ENCODE assay signal across 28 mouse cellular contexts in the genomic region with DNA sequence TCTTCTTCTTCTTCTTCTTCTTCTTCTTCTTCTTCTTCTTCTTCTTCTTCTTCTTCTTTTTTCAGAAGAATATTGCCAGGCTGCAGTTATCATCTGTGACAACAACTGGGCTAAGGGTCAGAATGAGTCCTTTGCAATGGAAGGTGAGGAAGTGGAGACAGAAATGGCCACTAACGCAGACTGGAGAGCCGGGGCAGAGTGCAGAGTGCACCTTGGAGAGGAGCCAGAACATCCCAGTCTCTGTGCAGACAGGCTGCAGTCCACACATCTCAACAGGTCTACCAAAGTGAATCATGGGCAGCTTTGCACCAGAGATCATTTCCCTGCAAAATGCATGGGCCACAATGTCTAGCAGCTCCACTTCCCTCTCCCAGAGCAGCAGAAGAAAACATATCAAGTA.
DNase-seq lines count a peak whose midpoint lies in the region; ATAC-seq and TF ChIP-seq lines count a peak whose summit lies in the region.
"Had no signal": no experiment of that assay in that cellular context is flagged by ENCODE, and none has a peak within 500 bp of the region (broad histone marks: within the 10 kb centered on the region; RNA-seq: fewer than 3 reads in every experiment).

No protein-coding gene starts in this region.

- H3K4me3 ChIP-seq in intestine, postnatal 0 days (ENCODE audit: low read depth, low read length) = no peak overlapping the region
- H3K4me3 ChIP-seq in gastrocnemius, adult 2 months = no peak overlapping the region
- H3K4me3 ChIP-seq: erythroblast, embryonic 14.5 days; heart, embryonic 13.5 days; hindbrain, embryonic 13.5 days; left cerebral cortex, adult 2 months; limb, embryonic 12.5 days; liver, embryonic 15.5 days; midbrain, embryonic 15.5 days; neural tube, embryonic 12.5 days had no signal

- H3K36me3 ChIP-seq in intestine, postnatal 0 days (ENCODE audit: control insufficient read depth, insufficient read depth) = no peaks in the 10 kb centered on the region
- H3K36me3 ChIP-seq: heart, embryonic 13.5 days; hindbrain, embryonic 13.5 days; limb, embryonic 12.5 days; liver, embryonic 15.5 days; midbrain, embryonic 15.5 days; neural tube, embryonic 12.5 days had no signal

- H3K9me3 ChIP-seq in intestine, postnatal 0 days (ENCODE audit: control insufficient read depth) = no peaks in the 10 kb centered on the region
- H3K9me3 ChIP-seq: heart, embryonic 13.5 days; hindbrain, embryonic 13.5 days; limb, embryonic 12.5 days; liver, embryonic 15.5 days; midbrain, embryonic 15.5 days; neural tube, embryonic 12.5 days had no signal

- DNase-seq in adrenal gland, postnatal 10 days = peak; percentile 43
- no peak for DNase-seq in adrenal gland, adult 18-20 months (ENCODE audit: low spot score in 2 of 2)
- DNase-seq in heart, postnatal 4 days = peak; percentile 44
- no peak for DNase-seq in heart, postnatal 25 days (ENCODE audit: low spot score)
- peak; percentile 43 for DNase-seq in adrenal gland, postnatal 14 days
- DNase-seq in kidney, postnatal 14 days = peak; percentile 64
- DNase-seq in gastrocnemius, adult 2 months = no peak
- DNase-seq: cerebellum, adult 2 months; cerebellum, postnatal 14 days; lung, embryonic 14.5 days; lung, postnatal 14 days; right cerebral cortex, adult 18-20 months; spleen, adult 18-20 months; thymus, adult 18-20 months; thymus, postnatal 25 days had no signal

- no peaks in the 10 kb centered on the region for H3K4me1 ChIP-seq in intestine, postnatal 0 days (replicated peaks; ENCODE audit: control insufficient read depth, insufficient read depth, low read length)
- H3K4me1 ChIP-seq: limb, embryonic 12.5 days; liver, embryonic 15.5 days had no signal

- no peak overlapping the region for H3K27ac ChIP-seq in intestine, postnatal 0 days (ENCODE audit: low read depth, low read length)
- H3K27ac ChIP-seq in gastrocnemius, adult 2 months = no peak overlapping the region
- H3K27ac ChIP-seq: heart, embryonic 13.5 days; hindbrain, embryonic 13.5 days; left cerebral cortex, adult 2 months; limb, embryonic 12.5 days; liver, embryonic 15.5 days; midbrain, embryonic 15.5 days; neural tube, embryonic 12.5 days; stomach, postnatal 0 days had no signal

- no peak overlapping the region for H3K9ac ChIP-seq in intestine, postnatal 0 days (ENCODE audit: low read depth, low read length)
- H3K9ac ChIP-seq: heart, embryonic 13.5 days; hindbrain, embryonic 13.5 days; limb, embryonic 12.5 days; liver, embryonic 15.5 days; lung, embryonic 14.5 days; midbrain, embryonic 15.5 days; neural tube, embryonic 12.5 days had no signal

- ATAC-seq in intestine, postnatal 0 days = no peak
- ATAC-seq: forebrain, embryonic 16.5 days; intestine, embryonic 16.5 days; midbrain, embryonic 15.5 days; Patski had no signal

- no peak for TF ChIP-seq CTCF in intestine, postnatal 0 days (IDR thresholded peaks at IDR 0.05; ENCODE audit: low read depth)
- no peak for TF ChIP-seq CTCF in gastrocnemius, adult 2 months (IDR thresholded peaks at IDR 0.05)

- H3K4me2 ChIP-seq in intestine, postnatal 0 days (replicated peaks; ENCODE audit: low read depth) = no peak overlapping the region
- H3K4me2 ChIP-seq: heart, embryonic 13.5 days; hindbrain, embryonic 13.5 days; limb, embryonic 12.5 days; liver, embryonic 15.5 days; lung, embryonic 14.5 days; midbrain, embryonic 15.5 days; neural tube, embryonic 12.5 days had no signal

- intact Hi-C loops in heart, postnatal 25 days (cut with DNase I) = no loop called here
- intact Hi-C loops in gastrocnemius, adult 2 months (cut with DNase I) = no loop called here

- no peaks in the 10 kb centered on the region for H3K27me3 ChIP-seq in intestine, postnatal 0 days (replicated peaks; ENCODE audit: control insufficient read depth, insufficient read depth, low read length)
- H3K27me3 ChIP-seq: heart, embryonic 13.5 days; hindbrain, embryonic 13.5 days; limb, embryonic 12.5 days; liver, embryonic 15.5 days; midbrain, embryonic 15.5 days; neural tube, embryonic 12.5 days; Patski had no signal

- 70% methylated on average over 2 of the region's 2 CpGs for WGBS in intestine, postnatal 0 days

Comparison
In these comparisons a context has a peak if more than half of its experiments do, and no peak if none do; other contexts are left out.
1. DNase-seq: peak in adrenal gland, postnatal 10 days (single experiment), heart, postnatal 4 days (single experiment), adrenal gland, postnatal 14 days (single experiment) and kidney, postnatal 14 days (single experiment); none in adrenal gland, adult 18-20 months (0 of 2), heart, postnatal 25 days (single experiment) and gastrocnemius, adult 2 months (single experiment).